Mouse (Mus musculus) gastrocnemius, adult 2 months (tissue): Measurements from ENCODE around the gene Toe1. TPM values are rescaled to one million over a fixed set of nuclear protein-coding genes. Genes with fewer than 3 reads are reported as not detected.

ENCODE experiments used
- DNase-seq: peaks from one replicate; pipeline ENCODE4 v3.0.0; 2022
- H3K27ac ChIP-seq: fragments of 200-600 bp; 2 replicates; pipeline ENCODE4 v1.8.1; 2022; ENCODE audit warnings: mild to moderate bottlenecking
- H3K4me3 ChIP-seq: fragments of 200-600 bp; 2 replicates; pipeline ENCODE4 v1.8.1; 2022; ENCODE audit warnings: mild to moderate bottlenecking, moderate library complexity
- CTCF ChIP-seq: fragments of 200-600 bp; IDR thresholded peaks from 2 replicates; pipeline ENCODE4 v1.8.1; 2022; ENCODE audit warnings: antibody characterized with exemption, mild to moderate bottlenecking, moderate library complexity
- intact Hi-C: fragments of 180-260 bp; cut with DNase I; formaldehyde crosslinking; loops from one replicate; pipeline ENCODE4 v1.15.1; 2025
- total RNA-seq, 2 experiments: library from RNA; stranded (reverse); gene quantifications; 2 replicates each; pipeline ENCODE4 v1.2.3; 2021

Gene Toe1
- total RNA-seq, 2 experiments from 2014 or later, result 4.1 to 5.4 TPM

GRCm38 (mm10) chr4:116820902-116821693 lies 13.7 kb upstream of the Toe1 start:
- intact Hi-C loops, result no loop called here
- peak overlapping the region; percentile 78 for H3K27ac ChIP-seq
- peak; percentile 88 for DNase-seq
- TF ChIP-seq CTCF, result peak; percentile 42
- peak overlapping the region; percentile 80 for H3K4me3 ChIP-seq

- TF ChIP-seq CTCF, result no peak
- DNase-seq, result no peak
- intact Hi-C loops, result no loop called here
- H3K27ac ChIP-seq, result no peak overlapping the region
- peak overlapping the region; percentile 80 for H3K4me3 ChIP-seq
Observed at GRCm38 (mm10) chr4:116819968-116820901, 12.8 kb upstream of the Toe1 start.

GRCm38 (mm10) chr4:116817486-116817885 lies 10.0 kb upstream of the Toe1 start:
- intact Hi-C loops, result no loop called here
- no peak overlapping the region for H3K4me3 ChIP-seq
- no peak for DNase-seq
- TF ChIP-seq CTCF, result no peak
- H3K27ac ChIP-seq, result no peak overlapping the region

- intact Hi-C loops, result no loop called here
- DNase-seq, result no peak
- Histone ChIP-seq H3K27ac (peak overlapping the region; percentile 63), H3K4me3 (no peak overlapping the region)
- no peak for TF ChIP-seq CTCF
Observed at GRCm38 (mm10) chr4:116815276-116815675, 7.8 kb upstream of the Toe1 start.

GRCm38 (mm10) chr4:116811012-116811411 lies 3.6 kb upstream of the Toe1 start:
- H3K4me3 ChIP-seq, result no peak overlapping the region
- intact Hi-C loops, result no loop called here
- no peak for DNase-seq
- H3K27ac ChIP-seq, result no peak overlapping the region
- no peak for TF ChIP-seq CTCF

GRCm38 (mm10) chr4:116799901-116800300 lies 7.5 kb downstream of the Toe1 start:
- no peak for DNase-seq
- no peak overlapping the region for H3K27ac ChIP-seq
- TF ChIP-seq CTCF, result peak; percentile 48
- no peak overlapping the region for H3K4me3 ChIP-seq
- intact Hi-C loops, result no loop called here

- peak; percentile 53 for DNase-seq
- Histone ChIP-seq H3K4me3 (no peak overlapping the region; the same call in 1 of the 2 replicates), H3K27ac (peak overlapping the region; percentile 84)
- intact Hi-C loops, result no loop called here
- TF ChIP-seq CTCF, result no peak
Observed at GRCm38 (mm10) chr4:116796442-116797110, 10.9 kb downstream of the Toe1 start.

GRCm38 (mm10) chr4:116794273-116794672 lies 13.2 kb downstream of the Toe1 start:
- intact Hi-C loops, result no loop called here

GRCm38 (mm10) chr4:116792453-116792852 lies 15.0 kb downstream of the Toe1 start:
- H3K27ac ChIP-seq, result no peak overlapping the region
- no peak for DNase-seq
- intact Hi-C loops, result no loop called here
- TF ChIP-seq CTCF, result no peak
- no peak overlapping the region for H3K4me3 ChIP-seq

More at GRCm38 (mm10) chr4:116794273-116794672, 13.2 kb downstream of the Toe1 start:
- Histone ChIP-seq H3K4me3 (no peak overlapping the region), H3K27ac (no peak overlapping the region)
- TF ChIP-seq CTCF, result peak; percentile 16; the same call in 1 of the 2 replicates
- no peak for DNase-seq

GRCm38 (mm10) chr4:116788956-116789355 lies 18.5 kb downstream of the Toe1 start:
- Histone ChIP-seq H3K27ac (peak overlapping the region; percentile 65), H3K4me3 (peak overlapping the region; percentile 58)
- TF ChIP-seq CTCF, result peak; percentile 87
- peak; percentile 75 for DNase-seq
- intact Hi-C loops, result loop anchor here (1.0 to 5.0 kb wide), 2 partner anchors 70 to 147 kb away; no protein-coding TSS in a partner anchor

GRCm38 (mm10) chr4:116787985-116788760 lies 19.3 kb downstream of the Toe1 start:
- DNase-seq, result no peak
- Histone ChIP-seq H3K27ac (peak overlapping the region; percentile 65), H3K4me3 (peak overlapping the region; percentile 58)
- TF ChIP-seq CTCF, result peak; percentile 29; the same call in 1 of the 2 replicates
- intact Hi-C loops, result loop anchor here (5.0 kb wide), 1 partner anchor 146 kb away; no protein-coding TSS in a partner anchor

- no peak overlapping the region for H3K4me3 ChIP-seq
- TF ChIP-seq CTCF, result peak; percentile 41
- no peak overlapping the region for H3K27ac ChIP-seq
- DNase-seq, result no peak
- intact Hi-C loops, result loop anchor here (5.0 kb wide), 1 partner anchor 144 kb away; no protein-coding TSS in a partner anchor
Observed at GRCm38 (mm10) chr4:116786587-116786986, 20.9 kb downstream of the Toe1 start.
